Mouse (Mus musculus) embryonic facial prominence, embryonic 13.5 days (tissue): ENCODE results near the gene Slc25a38. TPM values are rescaled to one million over a fixed set of nuclear protein-coding genes. Genes with fewer than 3 reads are reported as not detected.
A peak's percentile ranks its signal among the peaks of the same experiment; 100 is the strongest.
"Not testable (repeated sequence)": the region's sequence is repeated elsewhere in the genome, so short reads cannot be mapped to it uniquely, and the experiment has no call there.

Experiments used
- ATAC-seq: fragments of 200-750 bp; cut with Nextera tagmentation; 2 replicates; pipeline ENCODE4 v1.8.0; 2017; ENCODE audit warnings: low read depth; ENCODE audit not compliant: insufficient number of reproducible peaks, insufficient read depth, low FRiP score, low TSS enrichment
- H3K27ac ChIP-seq: fragments of 300-500 bp; sonication (generic); 2 replicates; pipeline ENCODE4 v1.5.1; 2015; ENCODE audit warnings: moderate library complexity, mild to moderate bottlenecking, inconsistent platforms
- H3K27me3 ChIP-seq: fragments of 300-500 bp; sonication (generic); 2 replicates; pipeline ENCODE4 v1.6.1; 2015; ENCODE audit warnings: mild to moderate bottlenecking, inconsistent platforms
- H3K36me3 ChIP-seq: fragments of 300-500 bp; sonication (generic); 2 replicates; pipeline ENCODE4 v1.6.1; 2015; ENCODE audit warnings: mild to moderate bottlenecking, inconsistent platforms
- H3K4me1 ChIP-seq: fragments of 300-500 bp; sonication (generic); 2 replicates; pipeline ENCODE4 v1.6.1; 2015; ENCODE audit warnings: inconsistent platforms
- H3K4me2 ChIP-seq: fragments of 300-500 bp; sonication (generic); 2 replicates; pipeline ENCODE4 v1.6.1; 2015; ENCODE audit warnings: moderate library complexity, mild to moderate bottlenecking, inconsistent platforms
- H3K4me3 ChIP-seq: fragments of 300-500 bp; sonication (generic); 2 replicates; pipeline ENCODE4 v1.5.1; 2015; ENCODE audit warnings: mild to moderate bottlenecking, inconsistent platforms
- H3K9ac ChIP-seq: fragments of 300-500 bp; sonication (generic); 2 replicates; pipeline ENCODE4 v1.6.1; 2015; ENCODE audit warnings: mild to moderate bottlenecking, inconsistent platforms
- H3K9me3 ChIP-seq: fragments of 300-500 bp; sonication (generic); 2 replicates; pipeline ENCODE4 v1.6.1; 2016; ENCODE audit warnings: inconsistent platforms
- WGBS: fragments of 180-500 bp; shearing (Covaris S2); methylation state at CpG from one replicate; pipeline ENCODE4 v1.1.7; 2015; ENCODE audit warnings: mixed read lengths; 5-methylcytosine and 5-hydroxymethylcytosine counted together
- polyA plus RNA-seq: library from polyadenylated mRNA; unstranded; fragments of >200 nt; fragmentation: Nextera tagmentation; extraction: Ambion mirVana; gene quantifications from 2 replicates; pipeline ENCODE4 v1.2.1, GENCODE M21; 2015

Gene Slc25a38
- polyA plus RNA-seq, 1 experiment from 2014 or later = 33.5 TPM

DNA sequence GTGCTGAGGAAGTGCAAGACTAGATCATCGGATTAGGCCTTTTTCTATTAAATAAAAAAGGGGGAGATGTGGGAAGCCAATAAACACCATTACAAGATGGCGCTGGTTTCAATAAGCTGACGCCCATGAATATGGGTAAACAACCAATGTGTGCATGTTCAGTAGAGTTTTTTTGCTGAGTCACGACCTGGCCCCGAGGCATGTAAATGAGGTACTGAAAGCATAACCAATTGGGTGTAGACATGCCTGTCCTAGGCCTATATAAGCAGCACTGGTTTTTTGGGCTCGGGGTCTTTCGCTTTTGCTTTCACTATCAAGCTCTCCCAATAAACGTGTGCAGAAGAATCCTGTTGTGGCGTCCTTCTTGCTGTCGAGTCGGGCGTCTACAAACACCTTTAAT is 1.2 kb upstream of the Slc25a38 start:
- ATAC-seq, H3K36me3 ChIP-seq, H3K27ac ChIP-seq, H3K4me3 ChIP-seq, H3K27me3 ChIP-seq, H3K4me2 ChIP-seq, H3K4me1 ChIP-seq, H3K9ac ChIP-seq, H3K9me3 ChIP-seq: not testable (repeated sequence)
- WGBS = 94% methylated on average over 12 of the region's 12 CpGs

DNA sequence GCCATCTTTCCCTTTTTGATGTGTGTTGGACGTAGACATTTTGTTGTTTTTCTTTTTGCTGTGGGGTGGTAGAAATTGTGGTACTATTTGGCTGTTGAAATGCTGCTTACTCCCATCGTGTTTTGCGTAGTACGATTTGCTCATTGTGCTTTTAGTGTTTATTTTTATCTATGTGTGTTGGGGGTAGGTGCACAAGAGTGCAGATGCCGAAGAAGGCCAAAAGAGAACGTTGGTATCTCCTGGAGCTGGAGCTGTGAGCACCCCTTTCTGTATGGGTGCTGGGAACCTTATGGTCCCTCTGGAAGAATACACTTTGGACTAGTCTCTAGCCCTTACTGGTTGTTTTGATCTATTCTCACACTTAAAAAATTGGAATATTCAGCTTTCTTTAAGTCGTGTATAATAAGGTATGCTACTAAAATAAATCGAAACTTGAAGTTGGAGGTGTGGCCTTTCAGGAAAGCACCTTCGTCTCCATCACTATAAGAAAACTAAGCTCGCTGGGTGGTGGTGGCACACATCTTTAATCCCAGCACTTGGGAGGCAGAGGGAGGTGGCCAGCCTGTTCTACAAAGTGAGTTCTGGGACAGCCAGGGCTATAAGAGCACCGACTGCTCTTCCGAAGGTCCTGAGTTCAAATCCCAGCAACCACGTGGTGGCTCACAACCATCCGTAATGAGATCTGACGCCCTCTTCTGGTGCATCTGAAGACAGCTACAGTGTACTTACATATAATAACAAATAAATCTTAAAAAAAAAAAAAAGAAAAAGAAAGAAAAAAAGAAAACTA is 1.2 kb downstream of the Slc25a38 start:
- no peak for ATAC-seq
- peak overlapping the region; percentile 69 for H3K4me2 ChIP-seq
- H3K9ac ChIP-seq = peak overlapping the region; percentile 81
- peak overlapping the region; percentile 97 for H3K27ac ChIP-seq
- peaks cover 2% of the 10 kb centered on the region; the same call in 1 of the 2 replicates for H3K36me3 ChIP-seq
- 76% methylated on average over 15 of the region's 15 CpGs for WGBS
- no peaks in the 10 kb centered on the region for H3K27me3 ChIP-seq
- H3K9me3 ChIP-seq = no peaks in the 10 kb centered on the region
- peaks cover 8% of the 10 kb centered on the region for H3K4me1 ChIP-seq
- peak overlapping the region; percentile 82 for H3K4me3 ChIP-seq

DNA sequence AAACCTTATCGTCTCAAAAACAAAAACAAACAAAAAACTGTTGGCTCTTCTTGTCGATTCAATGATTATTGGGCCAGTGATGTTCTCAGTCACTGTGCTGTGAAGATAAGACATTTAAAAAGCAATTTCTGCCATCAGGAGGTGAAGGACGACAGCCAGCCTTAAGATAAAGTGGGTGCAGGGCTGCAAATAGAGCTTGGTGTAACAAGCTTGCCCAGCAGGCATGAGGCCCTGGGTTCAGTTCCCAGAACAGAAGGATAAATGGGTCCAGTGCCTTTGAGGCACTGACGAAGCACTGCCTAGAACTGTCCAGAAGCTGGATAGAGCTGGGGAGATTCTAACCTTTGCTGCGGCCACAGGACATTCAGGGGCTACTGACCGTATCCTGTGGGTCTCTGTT is 2.3 kb downstream of the Slc25a38 start:
- H3K27ac ChIP-seq = no peak overlapping the region
- peaks cover 8% of the 10 kb centered on the region for H3K4me1 ChIP-seq
- no peak for ATAC-seq
- H3K27me3 ChIP-seq = no peaks in the 10 kb centered on the region
- WGBS = 93% methylated on average over 6 of the region's 6 CpGs
- H3K36me3 ChIP-seq = peaks cover 13% of the 10 kb centered on the region
- H3K4me2 ChIP-seq = no peak overlapping the region
- H3K4me3 ChIP-seq = no peak overlapping the region
- H3K9me3 ChIP-seq = no peaks in the 10 kb centered on the region
- no peak overlapping the region for H3K9ac ChIP-seq

DNA sequence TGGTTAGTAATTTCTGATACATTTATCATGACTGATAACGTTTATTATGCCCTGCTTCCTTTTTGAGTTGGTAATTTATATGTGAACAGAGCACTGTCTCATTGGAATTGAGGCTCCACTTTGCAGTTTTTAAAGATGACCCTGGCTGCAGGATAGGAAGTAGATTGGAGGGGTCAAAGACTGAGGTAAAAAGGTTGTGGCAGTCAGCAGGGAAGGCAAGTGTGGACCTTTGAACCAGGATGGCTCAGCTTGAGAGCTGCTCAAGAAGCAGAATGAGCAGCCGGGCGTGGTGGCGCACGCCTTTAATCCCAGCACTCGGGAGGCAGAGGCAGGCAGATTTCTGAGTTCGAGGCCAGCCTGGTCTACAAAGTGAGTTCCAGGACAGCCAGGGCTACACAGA is 3.3 kb downstream of the Slc25a38 start:
- H3K9ac ChIP-seq = no peak overlapping the region
- no peaks in the 10 kb centered on the region for H3K27me3 ChIP-seq
- WGBS = 98% methylated on average over 7 of the region's 7 CpGs
- H3K4me3 ChIP-seq = no peak overlapping the region
- no peak overlapping the region for H3K4me2 ChIP-seq
- no peak overlapping the region for H3K27ac ChIP-seq
- H3K9me3 ChIP-seq = no peaks in the 10 kb centered on the region
- no peak for ATAC-seq
- H3K36me3 ChIP-seq = peaks cover 23% of the 10 kb centered on the region
- peaks cover 8% of the 10 kb centered on the region for H3K4me1 ChIP-seq

DNA sequence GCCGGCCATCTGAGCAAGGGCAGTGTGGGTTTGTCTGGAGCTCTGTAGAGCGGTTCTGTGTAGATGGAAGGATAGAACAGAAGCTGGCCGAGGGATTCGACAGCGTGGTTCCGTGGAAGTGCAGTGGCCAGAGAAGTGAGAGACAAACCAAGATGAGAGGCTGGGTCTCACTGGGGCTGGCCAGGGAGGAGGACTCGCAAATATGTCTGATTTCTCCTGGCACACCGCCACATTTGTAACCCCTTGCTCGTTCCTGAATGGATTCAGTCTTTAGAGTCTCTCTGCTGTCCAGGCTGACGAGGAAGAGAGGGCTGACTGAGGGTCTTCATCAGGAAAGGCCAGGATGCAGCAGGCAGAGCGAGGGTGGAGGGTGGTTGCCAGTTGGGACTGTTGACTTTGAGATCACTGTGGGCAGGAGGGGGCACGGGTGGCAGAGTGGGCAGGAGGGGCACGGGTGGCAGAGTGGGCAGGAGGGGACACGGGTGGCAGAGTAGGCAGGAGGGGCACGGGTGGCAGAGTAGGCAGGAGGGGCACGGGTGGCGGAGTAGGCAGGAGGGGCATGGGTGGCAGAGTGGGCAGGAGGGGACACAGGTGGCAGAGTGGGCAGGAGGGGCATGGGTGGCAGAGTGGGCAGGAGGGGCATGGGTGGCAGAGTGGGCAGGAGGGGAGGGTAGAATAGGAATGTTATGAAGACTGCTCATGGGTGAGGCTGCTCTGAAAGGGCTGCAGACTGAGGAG is 4.0 kb downstream of the Slc25a38 start:
- no peaks in the 10 kb centered on the region for H3K27me3 ChIP-seq
- 89% methylated on average over 17 of the region's 17 CpGs for WGBS
- H3K4me3 ChIP-seq = no peak overlapping the region
- H3K4me1 ChIP-seq = peaks cover 8% of the 10 kb centered on the region
- no peak overlapping the region for H3K27ac ChIP-seq
- peaks cover 29% of the 10 kb centered on the region for H3K36me3 ChIP-seq
- ATAC-seq = no peak
- H3K4me2 ChIP-seq = no peak overlapping the region
- H3K9ac ChIP-seq = no peak overlapping the region
- no peaks in the 10 kb centered on the region for H3K9me3 ChIP-seq

DNA sequence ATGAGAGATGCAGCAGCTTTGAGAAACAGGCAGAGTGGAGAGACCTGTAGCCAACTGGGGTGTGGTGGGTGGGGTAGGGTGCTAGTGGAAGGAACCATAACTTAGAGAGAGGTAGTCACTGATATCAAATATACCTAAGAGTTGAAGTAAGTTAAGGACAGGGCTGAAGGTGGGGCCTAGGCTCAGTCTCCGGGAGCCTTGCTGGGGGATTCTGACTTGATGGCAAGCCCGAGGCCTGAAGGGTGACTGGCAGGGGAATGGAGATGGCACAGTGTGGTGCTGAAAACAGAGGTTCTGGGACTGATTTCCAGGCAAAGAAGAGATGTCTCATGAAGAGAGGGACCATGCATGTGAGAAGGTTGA is 4.6 kb downstream of the Slc25a38 start:
- Histone ChIP-seq H3K27me3 (no peaks in the 10 kb centered on the region), H3K9me3 (no peaks in the 10 kb centered on the region), H3K27ac (no peak overlapping the region), H3K4me2 (no peak overlapping the region), H3K36me3 (peaks cover 34% of the 10 kb centered on the region), H3K9ac (no peak overlapping the region), H3K4me3 (no peak overlapping the region), H3K4me1 (peaks cover 8% of the 10 kb centered on the region)
- WGBS = 90% methylated on average over 2 of the region's 2 CpGs
- no peak for ATAC-seq

DNA sequence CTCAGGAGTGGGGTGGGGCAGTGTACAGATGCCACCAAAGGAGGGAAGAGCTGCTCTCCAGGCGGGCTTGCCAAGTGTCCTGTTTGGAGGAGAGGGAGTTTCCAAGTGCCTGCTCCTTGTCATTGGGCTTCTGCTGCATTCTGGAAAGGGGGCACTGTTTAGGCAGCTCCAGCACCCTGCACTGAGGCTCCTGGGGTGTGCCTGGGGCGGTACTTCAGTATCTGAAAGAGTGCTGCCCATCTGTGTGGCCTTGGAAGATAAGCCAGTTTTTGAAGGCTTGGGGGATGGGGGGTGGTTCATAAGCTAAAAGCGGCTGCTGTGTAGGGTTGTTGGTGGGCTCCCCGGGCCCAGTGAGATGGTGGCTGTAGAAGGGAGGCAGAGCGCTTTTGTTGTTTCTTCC is 5.4 kb downstream of the Slc25a38 start:
- H3K36me3 ChIP-seq = peaks cover 42% of the 10 kb centered on the region
- H3K27me3 ChIP-seq = no peaks in the 10 kb centered on the region
- no peaks in the 10 kb centered on the region for H3K9me3 ChIP-seq
- H3K4me3 ChIP-seq = no peak overlapping the region
- WGBS = 74% methylated on average over 5 of the region's 5 CpGs
- H3K9ac ChIP-seq = no peak overlapping the region
- peaks cover 8% of the 10 kb centered on the region for H3K4me1 ChIP-seq
- no peak for ATAC-seq
- no peak overlapping the region for H3K4me2 ChIP-seq
- no peak overlapping the region for H3K27ac ChIP-seq

DNA sequence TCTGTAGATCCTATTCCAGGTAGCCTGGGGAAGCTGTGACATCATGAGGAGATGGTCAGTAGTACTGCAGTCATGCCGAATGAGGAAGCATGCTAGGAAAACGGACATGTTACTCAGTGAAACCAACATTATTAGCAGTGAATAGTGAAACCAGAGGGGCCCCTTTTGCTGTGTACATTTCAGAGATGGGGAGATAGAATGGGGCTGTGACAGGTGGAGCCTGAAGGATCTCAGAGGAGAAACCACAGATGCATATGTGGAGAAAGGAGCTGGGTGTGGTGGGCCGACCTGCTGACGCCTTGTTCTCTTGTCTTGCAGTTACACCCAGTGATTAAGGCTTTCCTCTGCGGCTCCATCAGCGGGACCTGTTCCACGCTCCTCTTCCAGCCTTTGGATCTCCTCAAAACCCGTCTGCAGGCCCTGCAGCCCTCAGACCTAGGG is 6.0 kb downstream of the Slc25a38 start:
- peaks cover 4% of the 10 kb centered on the region for H3K4me1 ChIP-seq
- no peak overlapping the region for H3K4me2 ChIP-seq
- ATAC-seq = no peak
- H3K27me3 ChIP-seq = no peaks in the 10 kb centered on the region
- 88% methylated on average over 8 of the region's 8 CpGs for WGBS
- no peaks in the 10 kb centered on the region for H3K9me3 ChIP-seq
- H3K27ac ChIP-seq = no peak overlapping the region
- peaks cover 49% of the 10 kb centered on the region for H3K36me3 ChIP-seq
- H3K9ac ChIP-seq = no peak overlapping the region
- H3K4me3 ChIP-seq = no peak overlapping the region

DNA sequence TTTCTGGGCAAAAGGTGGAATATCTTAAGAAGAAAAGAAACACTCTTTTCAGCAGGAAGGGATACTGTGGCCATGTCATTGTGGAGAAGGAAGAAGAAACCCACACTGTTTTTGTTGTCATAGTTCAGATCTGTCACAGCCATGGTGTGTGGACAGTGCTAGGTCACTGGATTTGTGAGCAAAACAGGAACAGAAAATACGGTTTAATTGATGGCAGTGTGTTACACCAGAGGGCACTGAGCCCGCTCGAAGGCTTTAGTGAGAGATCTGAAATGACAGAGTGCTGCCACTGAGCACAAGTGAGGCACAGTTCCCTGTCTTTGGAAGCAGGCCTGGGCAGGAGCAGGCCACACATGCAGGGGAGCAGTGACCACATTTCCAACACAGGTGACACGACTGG is 8.0 kb downstream of the Slc25a38 start:
- Histone ChIP-seq H3K27me3 (no peaks in the 10 kb centered on the region), H3K4me1 (no peaks in the 10 kb centered on the region), H3K27ac (no peak overlapping the region), H3K4me3 (no peak overlapping the region), H3K36me3 (peaks cover 63% of the 10 kb centered on the region), H3K4me2 (no peak overlapping the region), H3K9ac (no peak overlapping the region), H3K9me3 (no peaks in the 10 kb centered on the region)
- no peak for ATAC-seq
- WGBS = 89% methylated on average over 4 of the region's 4 CpGs

DNA sequence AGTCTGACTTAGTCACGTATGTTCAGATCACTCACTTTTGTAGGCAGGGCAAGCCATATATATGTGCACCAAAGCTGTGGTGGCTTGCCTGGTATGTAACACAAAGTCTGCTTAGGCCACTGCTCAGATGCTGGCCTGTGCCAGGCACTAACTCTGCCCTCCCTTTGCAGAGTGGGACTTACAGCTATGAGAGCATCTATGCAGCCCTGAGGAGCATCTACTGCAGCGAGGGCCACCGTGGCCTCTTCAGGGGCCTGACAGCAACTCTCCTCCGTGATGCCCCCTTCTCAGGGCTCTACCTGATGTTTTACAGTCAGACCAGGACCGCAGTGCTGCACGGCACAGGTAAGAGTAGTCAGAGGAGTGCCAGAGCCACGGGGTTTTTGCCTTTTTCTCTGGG is 10.3 kb downstream of the Slc25a38 start:
- no peaks in the 10 kb centered on the region for H3K9me3 ChIP-seq
- H3K4me1 ChIP-seq = no peaks in the 10 kb centered on the region
- H3K27ac ChIP-seq = no peak overlapping the region
- H3K9ac ChIP-seq = no peak overlapping the region
- H3K4me3 ChIP-seq = no peak overlapping the region
- ATAC-seq = no peak
- H3K36me3 ChIP-seq = peaks cover 75% of the 10 kb centered on the region
- H3K4me2 ChIP-seq = no peak overlapping the region
- 93% methylated on average over 7 of the region's 7 CpGs for WGBS
- H3K27me3 ChIP-seq = no peaks in the 10 kb centered on the region

DNA sequence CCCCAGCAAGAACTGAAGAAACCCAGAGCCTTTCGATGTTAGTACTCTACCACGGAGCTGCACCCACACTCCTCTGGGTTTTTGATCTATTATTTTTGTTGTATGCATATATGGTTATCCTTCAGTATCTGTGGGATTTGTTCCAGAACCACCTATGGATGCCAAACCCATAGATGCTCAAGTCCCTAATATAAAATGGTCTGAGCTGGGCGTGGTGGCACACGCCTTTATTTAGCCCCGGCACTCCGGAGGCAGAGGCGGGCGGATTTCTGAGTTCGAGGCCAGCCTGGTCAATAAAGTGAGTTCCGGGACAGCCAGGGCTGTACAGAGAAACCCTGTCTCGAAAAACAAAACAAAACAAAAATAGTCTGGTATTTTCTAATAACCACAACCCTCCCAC is 16.7 kb downstream of the Slc25a38 start:
- peak overlapping the region; percentile 59 for H3K4me2 ChIP-seq
- H3K27ac ChIP-seq = peak overlapping the region; percentile 87
- 62% methylated on average over 11 of the region's 11 CpGs for WGBS
- no peaks in the 10 kb centered on the region for H3K9me3 ChIP-seq
- ATAC-seq = no peak
- peaks cover 16% of the 10 kb centered on the region for H3K4me1 ChIP-seq
- no peaks in the 10 kb centered on the region for H3K27me3 ChIP-seq
- peak overlapping the region; percentile 99 for H3K4me3 ChIP-seq
- peaks cover 55% of the 10 kb centered on the region for H3K36me3 ChIP-seq
- H3K9ac ChIP-seq = peak overlapping the region; percentile 63
